Mouse (Mus musculus): ENCODE measurements around the gene Gm20388. TPM values are rescaled to one million over a fixed set of nuclear protein-coding genes. Genes with fewer than 3 reads are reported as not detected.

The Gm20388 gene
- polyA plus RNA-seq, 1 experiment from 2014 or later: not detected

- H3K9ac ChIP-seq: no peak overlapping the region
- peaks cover 2% of the 10 kb centered on the region; the same call in 1 of the 2 replicates for H3K36me3 ChIP-seq
- H3K9me3 ChIP-seq (replicated peaks): no peaks in the 10 kb centered on the region
- H3K4me3 ChIP-seq: no peak overlapping the region
- 63% methylated on average over 4 of the region's 4 CpGs for WGBS (ENCODE audit: insufficient replicate concordance)
- H3K27me3 ChIP-seq (replicated peaks): no peaks in the 10 kb centered on the region
- no peak for ATAC-seq
- peaks cover 69% of the 10 kb centered on the region for H3K4me1 ChIP-seq
- no peak overlapping the region for H3K4me2 ChIP-seq
- H3K27ac ChIP-seq: no peak overlapping the region
Measured at GRCm38 (mm10) chr8:124259146-124259545, 4348.5 kb downstream of the Gm20388 start.

GRCm38 (mm10) chr8:124259925-124260324, 4349.3 kb downstream of the Gm20388 start:
- 64% methylated on average over 7 of the region's 7 CpGs for WGBS (ENCODE audit: insufficient replicate concordance)
- Histone ChIP-seq H3K27me3 (replicated peaks) (no peaks in the 10 kb centered on the region), H3K4me3 (no peak overlapping the region), H3K36me3 (peaks cover 2% of the 10 kb centered on the region; the same call in 1 of the 2 replicates), H3K4me2 (no peak overlapping the region), H3K4me1 (peaks cover 77% of the 10 kb centered on the region), H3K27ac (no peak overlapping the region), H3K9ac (no peak overlapping the region), H3K9me3 (replicated peaks) (no peaks in the 10 kb centered on the region)
- no peak; the same call in 1 of the 2 replicates for ATAC-seq

DNA sequence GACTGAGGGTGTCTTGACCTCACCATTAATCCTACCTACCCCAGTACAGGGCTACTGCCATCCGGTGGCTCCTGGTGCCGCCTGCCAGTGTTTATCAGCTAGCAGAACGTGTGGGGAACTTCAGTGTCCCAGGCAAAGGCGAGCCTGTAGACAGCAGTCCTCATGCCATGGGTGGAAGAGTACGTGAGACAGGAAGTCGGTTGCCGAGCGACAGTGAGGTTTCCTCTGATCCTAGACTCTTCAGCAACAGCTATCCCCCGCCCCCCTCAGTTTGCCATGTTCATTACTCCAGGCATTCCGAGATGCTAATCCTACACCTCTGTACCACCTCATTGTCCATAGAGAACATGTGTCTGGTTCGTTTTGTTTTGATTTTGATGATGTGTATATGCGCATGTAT, 4349.7 kb downstream of the Gm20388 start:
- H3K4me3 ChIP-seq: no peak overlapping the region
- peak overlapping the region; percentile 11; the same call in 1 of the 2 replicates for H3K27ac ChIP-seq
- peak; percentile 33 for ATAC-seq

DNA sequence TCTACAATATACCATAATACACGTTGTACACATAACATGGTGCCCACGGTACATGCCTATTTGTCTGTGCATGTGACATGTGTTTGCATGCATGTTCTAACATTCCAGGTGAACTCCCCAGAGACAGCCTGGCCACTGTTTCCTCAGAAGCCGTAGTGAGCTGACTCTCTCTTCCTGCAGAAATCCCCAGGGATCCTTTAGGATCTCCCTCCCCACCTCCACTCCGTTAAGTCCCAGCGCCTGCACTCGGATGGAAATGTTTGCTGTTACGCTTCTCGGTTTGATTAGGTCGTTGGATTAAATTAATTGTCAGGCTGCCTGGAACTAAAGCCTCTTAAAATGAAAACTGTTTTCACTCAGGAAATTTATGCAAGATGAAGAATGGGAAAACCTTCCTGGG, 4352.4 kb downstream of the Gm20388 start:
- H3K27me3 ChIP-seq (replicated peaks): no peaks in the 10 kb centered on the region
- WGBS (ENCODE audit: insufficient replicate concordance): 82% methylated on average over 9 of the region's 9 CpGs
- no peaks in the 10 kb centered on the region for H3K36me3 ChIP-seq
- H3K4me1 ChIP-seq: peaks cover 67% of the 10 kb centered on the region
- H3K9ac ChIP-seq: no peak overlapping the region
- no peak overlapping the region for H3K27ac ChIP-seq
- H3K9me3 ChIP-seq (replicated peaks): no peaks in the 10 kb centered on the region
- ATAC-seq: no peak
- no peak overlapping the region for H3K4me2 ChIP-seq
- no peak overlapping the region for H3K4me3 ChIP-seq

More for the DNA sequence above, 4349.7 kb downstream of the Gm20388 start:
- Histone ChIP-seq H3K4me2 (no peak overlapping the region), H3K36me3 (no peaks in the 10 kb centered on the region), H3K9me3 (replicated peaks) (no peaks in the 10 kb centered on the region), H3K27me3 (replicated peaks) (no peaks in the 10 kb centered on the region), H3K4me1 (peaks cover 81% of the 10 kb centered on the region), H3K9ac (no peak overlapping the region)
- WGBS (ENCODE audit: insufficient replicate concordance): 32% methylated on average over 12 of the region's 12 CpGs

- H3K9me3 ChIP-seq (replicated peaks): no peaks in the 10 kb centered on the region
- no peaks in the 10 kb centered on the region for H3K36me3 ChIP-seq
- no peak overlapping the region for H3K27ac ChIP-seq
- no peak for ATAC-seq
- H3K4me2 ChIP-seq: no peak overlapping the region
- peaks cover 66% of the 10 kb centered on the region for H3K4me1 ChIP-seq
- H3K9ac ChIP-seq: no peak overlapping the region
- H3K4me3 ChIP-seq: no peak overlapping the region
- 73% methylated on average over 8 of the region's 8 CpGs for WGBS (ENCODE audit: insufficient replicate concordance)
- no peaks in the 10 kb centered on the region for H3K27me3 ChIP-seq (replicated peaks)
Measured at GRCm38 (mm10) chr8:124264032-124264431, 4353.4 kb downstream of the Gm20388 start.

DNA sequence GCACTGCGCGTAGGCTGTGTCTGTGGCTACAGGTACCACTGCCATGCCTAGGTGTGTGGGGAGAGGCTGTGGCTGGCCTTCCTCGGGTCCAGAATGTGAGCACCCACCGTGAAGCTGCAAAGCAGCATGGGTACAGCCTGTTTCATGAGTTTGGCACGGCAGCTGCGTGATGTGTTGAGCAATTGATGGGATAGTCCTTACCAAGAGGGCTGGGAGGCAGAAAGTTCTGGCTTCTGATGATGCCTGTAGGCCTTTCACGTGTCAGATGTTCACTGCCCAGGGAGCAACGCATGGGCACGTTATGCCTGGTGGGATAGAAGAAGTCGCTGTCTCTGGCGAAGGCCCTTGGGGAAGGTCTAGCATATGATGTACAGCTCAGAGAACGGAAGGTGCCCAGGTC, 4354.0 kb downstream of the Gm20388 start:
- peaks cover 60% of the 10 kb centered on the region for H3K4me1 ChIP-seq
- H3K4me3 ChIP-seq: no peak overlapping the region
- H3K27ac ChIP-seq: no peak overlapping the region
- H3K9ac ChIP-seq: no peak overlapping the region
- H3K36me3 ChIP-seq: no peaks in the 10 kb centered on the region
- no peaks in the 10 kb centered on the region for H3K27me3 ChIP-seq (replicated peaks)
- H3K9me3 ChIP-seq (replicated peaks): no peaks in the 10 kb centered on the region
- H3K4me2 ChIP-seq: no peak overlapping the region
- WGBS (ENCODE audit: insufficient replicate concordance): 88% methylated on average over 12 of the region's 12 CpGs
- ATAC-seq: no peak

DNA sequence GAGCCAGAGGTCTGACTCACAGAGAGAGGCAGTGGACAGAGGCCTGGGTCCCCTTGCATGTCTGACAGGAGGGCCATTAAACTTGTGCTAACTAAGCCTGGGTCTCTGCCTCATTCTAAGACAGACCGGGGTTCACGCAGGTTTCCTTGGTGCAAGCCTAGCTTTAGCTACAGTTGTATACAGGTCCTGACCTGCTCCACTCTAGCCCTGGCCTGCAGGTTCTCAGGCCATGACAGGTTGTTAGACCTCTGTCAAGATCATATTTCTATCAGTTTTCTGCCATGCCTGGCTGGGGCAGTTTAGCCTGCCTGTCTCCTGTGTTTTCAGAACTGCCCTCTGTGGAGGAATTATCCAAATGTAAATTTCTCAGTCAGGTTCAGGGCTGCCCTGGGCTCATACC, 4354.5 kb downstream of the Gm20388 start:
- Histone ChIP-seq H3K9me3 (replicated peaks) (no peaks in the 10 kb centered on the region), H3K27ac (no peak overlapping the region; the same call in 1 of the 2 replicates), H3K4me1 (peaks cover 61% of the 10 kb centered on the region), H3K4me2 (no peak overlapping the region), H3K27me3 (replicated peaks) (no peaks in the 10 kb centered on the region), H3K9ac (no peak overlapping the region), H3K36me3 (no peaks in the 10 kb centered on the region), H3K4me3 (no peak overlapping the region)
- 87% methylated on average over 2 of the region's 2 CpGs for WGBS (ENCODE audit: insufficient replicate concordance)
- ATAC-seq: no peak

GRCm38 (mm10) chr8:124265798-124266197, 4355.2 kb downstream of the Gm20388 start:
- Histone ChIP-seq H3K9ac (no peak overlapping the region), H3K27me3 (replicated peaks) (no peaks in the 10 kb centered on the region), H3K9me3 (replicated peaks) (no peaks in the 10 kb centered on the region), H3K4me1 (peaks cover 61% of the 10 kb centered on the region), H3K4me2 (no peak overlapping the region), H3K27ac (no peak overlapping the region), H3K4me3 (no peak overlapping the region), H3K36me3 (no peaks in the 10 kb centered on the region)
- ATAC-seq: peak; percentile 91
- WGBS (ENCODE audit: insufficient replicate concordance): 57% methylated on average over 8 of the region's 8 CpGs

GRCm38 (mm10) chr8:124267206-124267605, 4356.6 kb downstream of the Gm20388 start:
- Histone ChIP-seq H3K27me3 (replicated peaks) (no peaks in the 10 kb centered on the region), H3K4me3 (no peak overlapping the region), H3K4me2 (no peak overlapping the region), H3K36me3 (no peaks in the 10 kb centered on the region), H3K4me1 (peaks cover 63% of the 10 kb centered on the region), H3K9me3 (replicated peaks) (no peaks in the 10 kb centered on the region), H3K27ac (no peak overlapping the region), H3K9ac (no peak overlapping the region)
- no peak for ATAC-seq
- WGBS (ENCODE audit: insufficient replicate concordance): 75% methylated on average over 4 of the region's 4 CpGs

DNA sequence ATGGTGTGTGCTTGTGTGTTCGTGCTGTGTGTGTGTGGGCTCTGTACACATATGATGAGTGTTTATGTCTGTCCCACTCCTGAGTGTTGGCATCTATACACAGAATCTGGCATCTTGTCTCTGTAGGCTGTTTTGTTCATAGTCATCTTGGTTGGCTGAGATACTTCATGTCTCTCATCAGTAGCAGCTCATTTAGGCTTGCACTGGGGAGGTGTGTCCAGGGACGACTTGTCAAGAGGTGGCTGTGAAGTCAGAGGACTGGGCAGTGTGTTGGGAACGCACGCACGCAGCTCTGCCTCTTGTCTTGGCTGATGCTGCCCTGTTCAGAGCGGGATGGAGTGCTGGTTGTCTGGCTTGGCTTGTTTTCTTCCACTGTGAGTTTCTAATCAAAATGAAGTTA, 4359.9 kb downstream of the Gm20388 start:
- H3K27ac ChIP-seq: no peak overlapping the region
- peaks cover 59% of the 10 kb centered on the region for H3K4me1 ChIP-seq
- no peak overlapping the region for H3K4me2 ChIP-seq
- H3K36me3 ChIP-seq: peaks cover under 1% of the 10 kb centered on the region
- H3K27me3 ChIP-seq (replicated peaks): no peaks in the 10 kb centered on the region
- WGBS (ENCODE audit: insufficient replicate concordance): 79% methylated on average over 6 of the region's 6 CpGs
- no peak overlapping the region for H3K4me3 ChIP-seq
- no peak overlapping the region for H3K9ac ChIP-seq
- ATAC-seq: no peak
- no peaks in the 10 kb centered on the region for H3K9me3 ChIP-seq (replicated peaks)

DNA sequence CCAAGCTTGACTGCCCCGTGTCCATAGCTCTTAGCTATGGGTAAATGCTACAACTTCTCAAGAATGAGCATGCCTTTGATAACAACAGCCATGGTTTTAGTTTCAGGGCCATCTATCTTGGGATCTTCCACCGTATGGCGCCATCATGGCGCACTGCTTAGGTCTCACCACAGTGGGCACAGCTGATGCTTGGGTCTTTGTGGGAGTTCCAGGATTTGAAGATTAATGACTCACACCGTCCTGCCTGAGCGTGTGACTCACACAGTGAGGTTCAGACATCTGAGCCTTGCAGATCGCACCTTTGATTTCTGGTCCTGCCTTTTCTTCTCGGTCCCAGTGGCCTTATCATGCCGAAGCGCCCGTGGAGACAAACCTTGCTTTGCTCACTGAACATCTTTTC, 4360.3 kb downstream of the Gm20388 start:
- H3K4me1 ChIP-seq: peaks cover 55% of the 10 kb centered on the region
- peaks cover 5% of the 10 kb centered on the region for H3K36me3 ChIP-seq
- WGBS (ENCODE audit: insufficient replicate concordance): 46% methylated on average over 11 of the region's 11 CpGs
- H3K4me3 ChIP-seq: no peak overlapping the region
- no peaks in the 10 kb centered on the region for H3K27me3 ChIP-seq (replicated peaks)
- no peak overlapping the region for H3K9ac ChIP-seq
- no peak overlapping the region for H3K4me2 ChIP-seq
- H3K9me3 ChIP-seq (replicated peaks): no peaks in the 10 kb centered on the region
- no peak for ATAC-seq
- peak overlapping the region; percentile 25; the same call in 1 of the 2 replicates for H3K27ac ChIP-seq

GRCm38 (mm10) chr8:124271518-124271917, 4360.9 kb downstream of the Gm20388 start:
- Histone ChIP-seq H3K36me3 (peaks cover 10% of the 10 kb centered on the region), H3K4me1 (peaks cover 53% of the 10 kb centered on the region), H3K27ac (peak overlapping the region; percentile 34), H3K27me3 (replicated peaks) (no peaks in the 10 kb centered on the region), H3K4me3 (no peak overlapping the region), H3K9me3 (replicated peaks) (no peaks in the 10 kb centered on the region), H3K4me2 (no peak overlapping the region), H3K9ac (no peak overlapping the region)
- ATAC-seq: peak; percentile 13; the same call in 1 of the 2 replicates
- 38% methylated on average over 12 of the region's 12 CpGs for WGBS (ENCODE audit: insufficient replicate concordance)

DNA sequence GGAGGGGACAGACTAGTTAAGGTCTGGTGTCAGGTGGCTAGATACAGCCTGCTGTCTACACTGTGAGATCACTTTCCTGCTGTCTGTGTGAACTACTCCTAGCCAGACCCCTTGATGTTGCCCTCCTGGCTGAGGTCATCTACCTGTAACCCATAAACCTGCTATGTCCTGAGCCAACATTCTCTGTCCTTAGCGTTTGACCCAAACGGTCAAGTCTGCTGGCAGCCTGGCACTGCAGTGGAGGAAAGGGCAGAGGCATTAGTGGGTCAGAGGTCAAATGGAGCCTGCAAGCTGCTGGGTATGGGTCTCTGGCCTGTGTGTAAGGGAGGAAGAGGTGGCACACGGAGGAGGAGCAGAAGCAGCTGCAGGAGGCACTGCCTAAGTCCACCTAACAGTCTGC, 4362.2 kb downstream of the Gm20388 start:
- Histone ChIP-seq H3K36me3 (peaks cover 10% of the 10 kb centered on the region), H3K4me1 (peaks cover 58% of the 10 kb centered on the region), H3K27me3 (replicated peaks) (no peaks in the 10 kb centered on the region), H3K27ac (no peak overlapping the region), H3K9ac (no peak overlapping the region), H3K4me3 (no peak overlapping the region), H3K4me2 (no peak overlapping the region), H3K9me3 (replicated peaks) (no peaks in the 10 kb centered on the region)
- 58% methylated on average over 3 of the region's 3 CpGs for WGBS (ENCODE audit: insufficient replicate concordance)
- no peak for ATAC-seq

Data from liver, embryonic 12.5 days (tissue).